23 mouse cellular contexts compared by ENCODE assay signal in genomic region chrX:100686527-100686926, GRCm38 (mm10). TPM values are rescaled to one million over a fixed set of nuclear protein-coding genes. Genes with fewer than 3 reads are reported as not detected.
DNase-seq lines count a peak whose midpoint lies in the region; ATAC-seq and TF ChIP-seq lines count a peak whose summit lies in the region.
"Had no signal": no experiment of that assay in that cellular context is flagged by ENCODE, and none has a peak within 500 bp of the region (broad histone marks: within the 10 kb centered on the region; RNA-seq: fewer than 3 reads in every experiment).

No protein-coding gene starts in this region.

- no peaks in the 10 kb centered on the region for H3K4me1 ChIP-seq in hindbrain, postnatal 0 days (ENCODE audit: insufficient read depth, low read length)
- H3K4me1 ChIP-seq in hindbrain, embryonic 12.5 days: no peaks in the 10 kb centered on the region
- H3K4me1 ChIP-seq in embryonic fibroblast, embryonic 13.5 days (ENCODE audit: control insufficient read depth, insufficient read depth, low read length): 0 out of 2 replicates have a peak, but pooled peaks cover 2% of the 10 kb centered on the region
- H3K4me1 ChIP-seq: embryonic facial prominence, embryonic 12.5 days; heart, embryonic 10.5 days; hindbrain, embryonic 13.5 days; intestine, embryonic 15.5 days; limb, embryonic 13.5 days; megakaryocyte, embryonic 14.5 days; stomach, embryonic 15.5 days had no signal

- peak; percentile 1 for DNase-seq in hindbrain, postnatal 0 days (ENCODE audit: low spot score)
- peak; percentile 11 for DNase-seq in urinary bladder, postnatal 14 days (ENCODE audit: low spot score)
- no peak for DNase-seq in urinary bladder, adult 2 months (ENCODE audit: low spot score)
- no peak for DNase-seq in left cerebral cortex, adult 2 months (ENCODE audit: extremely low spot score in 1 of 2, low spot score in 2 of 2)
- DNase-seq in gastrocnemius, postnatal 14 days: no peak
- DNase-seq: cerebellum, adult 18-20 months; gastrocnemius, postnatal 25 days; heart, postnatal 10 days; kidney, postnatal 25 days; layer of hippocampus, adult 9-11 months; thymus, adult 2 months had no signal

- no peaks in the 10 kb centered on the region for H3K27me3 ChIP-seq in hindbrain, postnatal 0 days (ENCODE audit: insufficient read depth, low read length)
- H3K27me3 ChIP-seq in hindbrain, embryonic 12.5 days: peaks cover 5% of the 10 kb centered on the region; the same call in 1 of the 2 replicates
- H3K27me3 ChIP-seq: intestine, embryonic 15.5 days; megakaryocyte, embryonic 14.5 days; stomach, embryonic 15.5 days had no signal

- 59% methylated on average over 3 of the region's 3 CpGs for WGBS in hindbrain, postnatal 0 days
- 76% methylated on average over 3 of the region's 3 CpGs for WGBS in hindbrain, embryonic 12.5 days

- TF ChIP-seq CTCF in hindbrain, postnatal 0 days (IDR thresholded peaks at IDR 0.05; ENCODE audit: low read depth): no peak
- TF ChIP-seq CTCF in embryonic fibroblast, embryonic 13.5 days (IDR thresholded peaks at IDR 0.05; ENCODE audit: borderline replicate concordance, insufficient read depth, low read length): no peak
- no peak for TF ChIP-seq CTCF in left cerebral cortex, adult 2 months (IDR thresholded peaks at IDR 0.05)

- H3K9ac ChIP-seq in hindbrain, postnatal 0 days (replicated peaks; ENCODE audit: low read length): no peak overlapping the region
- H3K9ac ChIP-seq in hindbrain, embryonic 12.5 days: no peak overlapping the region
- H3K9ac ChIP-seq: embryonic facial prominence, embryonic 12.5 days; hindbrain, embryonic 13.5 days; intestine, embryonic 15.5 days; limb, embryonic 13.5 days; stomach, embryonic 15.5 days had no signal

- intact Hi-C loops in left cerebral cortex, adult 2 months (cut with DNase I): no loop called here
- intact Hi-C loops in gastrocnemius, postnatal 14 days (cut with DNase I; ENCODE audit: low total_unique reads): no loop called here

- TF ChIP-seq POLR2A in embryonic fibroblast, embryonic 13.5 days (IDR thresholded peaks at IDR 0.05; ENCODE audit: low read depth, low read length): no peak

- no peak overlapping the region for H3K4me3 ChIP-seq in hindbrain, postnatal 0 days (ENCODE audit: low read length)
- no peak overlapping the region for H3K4me3 ChIP-seq in hindbrain, embryonic 12.5 days
- no peak overlapping the region for H3K4me3 ChIP-seq in embryonic fibroblast, embryonic 13.5 days (ENCODE audit: insufficient read depth, low read length)
- H3K4me3 ChIP-seq in left cerebral cortex, adult 2 months: no peak overlapping the region
- H3K4me3 ChIP-seq: embryonic facial prominence, embryonic 12.5 days; heart, embryonic 10.5 days; hindbrain, embryonic 13.5 days; intestine, embryonic 15.5 days; limb, embryonic 13.5 days; megakaryocyte, embryonic 14.5 days; stomach, embryonic 15.5 days had no signal

- no peaks in the 10 kb centered on the region for H3K9me3 ChIP-seq in hindbrain, postnatal 0 days (ENCODE audit: low read length)
- no peaks in the 10 kb centered on the region for H3K9me3 ChIP-seq in hindbrain, embryonic 12.5 days (replicated peaks)
- H3K9me3 ChIP-seq: embryonic facial prominence, embryonic 12.5 days; G1E; heart, embryonic 10.5 days; hindbrain, embryonic 13.5 days; intestine, embryonic 15.5 days; limb, embryonic 13.5 days; megakaryocyte, embryonic 14.5 days; stomach, embryonic 15.5 days had no signal

- H3K27ac ChIP-seq in hindbrain, postnatal 0 days: no peak overlapping the region
- no peak overlapping the region for H3K27ac ChIP-seq in hindbrain, embryonic 12.5 days
- peak overlapping the region; percentile 67; the same call in 1 of the 2 replicates for H3K27ac ChIP-seq in embryonic fibroblast, embryonic 13.5 days (ENCODE audit: insufficient read depth, low read length)
- no peak overlapping the region for H3K27ac ChIP-seq in left cerebral cortex, adult 2 months
- H3K27ac ChIP-seq: embryonic facial prominence, embryonic 12.5 days; heart, embryonic 10.5 days; hindbrain, embryonic 13.5 days; intestine, embryonic 15.5 days; limb, embryonic 13.5 days; stomach, embryonic 15.5 days had no signal

- H3K4me2 ChIP-seq in hindbrain, postnatal 0 days (ENCODE audit: low read depth, low read length): no peak overlapping the region
- no peak overlapping the region for H3K4me2 ChIP-seq in hindbrain, embryonic 12.5 days (replicated peaks)
- H3K4me2 ChIP-seq: embryonic facial prominence, embryonic 12.5 days; hindbrain, embryonic 13.5 days; intestine, embryonic 15.5 days; limb, embryonic 13.5 days; stomach, embryonic 15.5 days had no signal

- ATAC-seq in hindbrain, postnatal 0 days: no peak
- ATAC-seq in hindbrain, embryonic 12.5 days (ENCODE audit: low FRiP score): no peak
- ATAC-seq: CD4-positive, CD25-positive, alpha-beta regulatory T cell, adult 4 months; intestine, embryonic 15.5 days had no signal

- H3K36me3 ChIP-seq in hindbrain, postnatal 0 days (ENCODE audit: insufficient read depth, low read length): no peaks in the 10 kb centered on the region
- H3K36me3 ChIP-seq in hindbrain, embryonic 12.5 days: no peaks in the 10 kb centered on the region
- H3K36me3 ChIP-seq: embryonic facial prominence, embryonic 12.5 days; hindbrain, embryonic 13.5 days; intestine, embryonic 15.5 days; stomach, embryonic 15.5 days had no signal

RNA-seq across cellular contexts. Expression of gene Gdpd2, which starts 43.1 kb away (rescaled TPM):
- total RNA-seq in hindbrain, postnatal 0 days (2014; rRNA removed): 31.8 and 46.5 TPM in 2 replicates
- 35.2 and 38.2 TPM in 2 replicates for polyA plus RNA-seq in hindbrain, postnatal 0 days (2015; fragmentation: Nextera tagmentation; extraction: Ambion mirVana)
- 16.4 and 22.2 TPM in 2 replicates for polyA plus RNA-seq in hindbrain, embryonic 12.5 days (2016; fragmentation: Nextera tagmentation; extraction: Ambion mirVana)
- 0.28 and 0.45 TPM in 2 replicates for polyA plus RNA-seq in urinary bladder, adult 2 months (2012; rRNA removed)
- 0.80 and 3.5 TPM in 2 replicates for polyA plus RNA-seq in embryonic fibroblast, embryonic 13.5 days (2011; ENCODE audit: insufficient read length, low read depth, missing spikeins)
- total RNA-seq in left cerebral cortex, adult 2 months (2021): 10 to 100 TPM in 1 of 2 experiments, 1 to 10 TPM in 1; 5.6 to 12.1 TPM
- under 1 TPM; 0.11 to 0.37 TPM for total RNA-seq in gastrocnemius, postnatal 14 days (2021)
- total RNA-seq: common myeloid progenitor, adult 5-6 weeks; gastrocnemius, postnatal 25 days had no signal
- polyA plus RNA-seq: CD4-positive, CD25-positive, alpha-beta regulatory T cell, adult 4 months; G1E had no signal

Comparison
In these comparisons a context has a peak if more than half of its experiments do, and no peak if none do; other contexts are left out.
1. DNase-seq: peak in hindbrain, postnatal 0 days (single experiment) and urinary bladder, postnatal 14 days (single experiment); none in urinary bladder, adult 2 months (single experiment), left cerebral cortex, adult 2 months (0 of 2) and gastrocnemius, postnatal 14 days (single experiment).